Mouse (Mus musculus): ENCODE data around the gene Abcg1. TPM values are rescaled to one million over a fixed set of nuclear protein-coding genes. Genes with fewer than 3 reads are reported as not detected.

Gene Abcg1
- polyA plus RNA-seq, 1 experiment from 2014 or later, result 19.3 TPM

GRCm38 (mm10) chr17:31145998-31146397, 88.5 kb downstream of the Abcg1 start:
- ATAC-seq, result no peak
- Histone ChIP-seq H3K27me3 (replicated peaks; ENCODE audit: control insufficient read depth, insufficient read depth, low read length) (no peaks in the 10 kb centered on the region), H3K4me2 (ENCODE audit: low read length) (no peak overlapping the region), H3K9me3 (ENCODE audit: control insufficient read depth, low read length) (no peaks in the 10 kb centered on the region), H3K27ac (ENCODE audit: low read length) (no peak overlapping the region), H3K4me3 (replicated peaks; ENCODE audit: low read length) (no peak overlapping the region), H3K36me3 (ENCODE audit: control insufficient read depth, insufficient read depth) (no peaks in the 10 kb centered on the region), H3K4me1 (replicated peaks; ENCODE audit: control insufficient read depth, insufficient read depth, low read length) (no peaks in the 10 kb centered on the region), H3K9ac (replicated peaks; ENCODE audit: low read depth, low read length) (no peak overlapping the region)
- 85% methylated on average over 9 of the region's 9 CpGs for WGBS

GRCm38 (mm10) chr17:31152512-31152911, 95.0 kb downstream of the Abcg1 start:
- ATAC-seq, result no peak
- no peak overlapping the region for H3K4me3 ChIP-seq (replicated peaks; ENCODE audit: low read length)
- no peaks in the 10 kb centered on the region for H3K36me3 ChIP-seq (ENCODE audit: control insufficient read depth, insufficient read depth)
- WGBS, result 33% methylated on average over 5 of the region's 5 CpGs
- no peak overlapping the region for H3K27ac ChIP-seq (ENCODE audit: low read length)
- H3K9me3 ChIP-seq (ENCODE audit: control insufficient read depth, low read length), result no peaks in the 10 kb centered on the region
- no peaks in the 10 kb centered on the region for H3K27me3 ChIP-seq (replicated peaks; ENCODE audit: control insufficient read depth, insufficient read depth, low read length)
- no peak overlapping the region for H3K9ac ChIP-seq (replicated peaks; ENCODE audit: low read depth, low read length)
- no peak overlapping the region for H3K4me2 ChIP-seq (ENCODE audit: low read length)
- H3K4me1 ChIP-seq (replicated peaks; ENCODE audit: control insufficient read depth, insufficient read depth, low read length), result no peaks in the 10 kb centered on the region

- H3K27ac ChIP-seq (ENCODE audit: low read length), result no peak overlapping the region
- no peak overlapping the region for H3K4me3 ChIP-seq (replicated peaks; ENCODE audit: low read length)
- H3K36me3 ChIP-seq (ENCODE audit: control insufficient read depth, insufficient read depth), result no peaks in the 10 kb centered on the region
- no peak for ATAC-seq
- no peak overlapping the region for H3K9ac ChIP-seq (replicated peaks; ENCODE audit: low read depth, low read length)
- WGBS, result 87% methylated on average over 9 of the region's 9 CpGs
- H3K4me2 ChIP-seq (ENCODE audit: low read length), result no peak overlapping the region
- no peaks in the 10 kb centered on the region for H3K9me3 ChIP-seq (ENCODE audit: control insufficient read depth, low read length)
- no peaks in the 10 kb centered on the region for H3K4me1 ChIP-seq (replicated peaks; ENCODE audit: control insufficient read depth, insufficient read depth, low read length)
- H3K27me3 ChIP-seq (replicated peaks; ENCODE audit: control insufficient read depth, insufficient read depth, low read length), result no peaks in the 10 kb centered on the region
Observed at GRCm38 (mm10) chr17:31152966-31153499, 95.6 kb downstream of the Abcg1 start.

GRCm38 (mm10) chr17:31153785-31154184, 96.3 kb downstream of the Abcg1 start:
- H3K27me3 ChIP-seq (replicated peaks; ENCODE audit: control insufficient read depth, insufficient read depth, low read length), result no peaks in the 10 kb centered on the region
- WGBS, result 81% methylated on average over 8 of the region's 8 CpGs
- no peak for ATAC-seq
- H3K9ac ChIP-seq (replicated peaks; ENCODE audit: low read depth, low read length), result no peak overlapping the region
- no peak overlapping the region for H3K4me2 ChIP-seq (ENCODE audit: low read length)
- no peak overlapping the region for H3K27ac ChIP-seq (ENCODE audit: low read length)
- H3K4me3 ChIP-seq (replicated peaks; ENCODE audit: low read length), result no peak overlapping the region
- H3K36me3 ChIP-seq (ENCODE audit: control insufficient read depth, insufficient read depth), result no peaks in the 10 kb centered on the region
- no peaks in the 10 kb centered on the region for H3K9me3 ChIP-seq (ENCODE audit: control insufficient read depth, low read length)
- no peaks in the 10 kb centered on the region for H3K4me1 ChIP-seq (replicated peaks; ENCODE audit: control insufficient read depth, insufficient read depth, low read length)

GRCm38 (mm10) chr17:31157921-31158320, 100.4 kb downstream of the Abcg1 start:
- no peaks in the 10 kb centered on the region for H3K9me3 ChIP-seq (ENCODE audit: control insufficient read depth, low read length)
- H3K27ac ChIP-seq (ENCODE audit: low read length), result no peak overlapping the region
- ATAC-seq, result no peak
- H3K4me3 ChIP-seq (replicated peaks; ENCODE audit: low read length), result no peak overlapping the region
- H3K27me3 ChIP-seq (replicated peaks; ENCODE audit: control insufficient read depth, insufficient read depth, low read length), result no peaks in the 10 kb centered on the region
- H3K4me1 ChIP-seq (replicated peaks; ENCODE audit: control insufficient read depth, insufficient read depth, low read length), result no peaks in the 10 kb centered on the region
- H3K9ac ChIP-seq (replicated peaks; ENCODE audit: low read depth, low read length), result no peak overlapping the region
- H3K36me3 ChIP-seq (ENCODE audit: control insufficient read depth, insufficient read depth), result no peaks in the 10 kb centered on the region
- no peak overlapping the region for H3K4me2 ChIP-seq (ENCODE audit: low read length)
- 80% methylated on average over 6 of the region's 6 CpGs for WGBS

GRCm38 (mm10) chr17:31160291-31160690, 102.8 kb downstream of the Abcg1 start:
- ATAC-seq, result no peak
- H3K4me3 ChIP-seq (replicated peaks; ENCODE audit: low read length), result no peak overlapping the region
- H3K4me2 ChIP-seq (ENCODE audit: low read length), result no peak overlapping the region
- H3K9ac ChIP-seq (replicated peaks; ENCODE audit: low read depth, low read length), result no peak overlapping the region
- no peak overlapping the region for H3K27ac ChIP-seq (ENCODE audit: low read length)
- no peaks in the 10 kb centered on the region for H3K27me3 ChIP-seq (replicated peaks; ENCODE audit: control insufficient read depth, insufficient read depth, low read length)
- no peaks in the 10 kb centered on the region for H3K9me3 ChIP-seq (ENCODE audit: control insufficient read depth, low read length)
- 69% methylated on average over 4 of the region's 4 CpGs for WGBS
- H3K36me3 ChIP-seq (ENCODE audit: control insufficient read depth, insufficient read depth), result no peaks in the 10 kb centered on the region
- no peaks in the 10 kb centered on the region for H3K4me1 ChIP-seq (replicated peaks; ENCODE audit: control insufficient read depth, insufficient read depth, low read length)

GRCm38 (mm10) chr17:31162607-31163006, 105.1 kb downstream of the Abcg1 start:
- Histone ChIP-seq H3K9me3 (ENCODE audit: control insufficient read depth, low read length) (no peaks in the 10 kb centered on the region), H3K4me3 (replicated peaks; ENCODE audit: low read length) (no peak overlapping the region), H3K4me2 (ENCODE audit: low read length) (no peak overlapping the region), H3K36me3 (ENCODE audit: control insufficient read depth, insufficient read depth) (no peaks in the 10 kb centered on the region), H3K27ac (ENCODE audit: low read length) (no peak overlapping the region), H3K4me1 (replicated peaks; ENCODE audit: control insufficient read depth, insufficient read depth, low read length) (no peaks in the 10 kb centered on the region), H3K9ac (replicated peaks; ENCODE audit: low read depth, low read length) (no peak overlapping the region), H3K27me3 (replicated peaks; ENCODE audit: control insufficient read depth, insufficient read depth, low read length) (no peaks in the 10 kb centered on the region)
- no peak for ATAC-seq
- 90% methylated on average over 12 of the region's 12 CpGs for WGBS

- no peaks in the 10 kb centered on the region for H3K27me3 ChIP-seq (replicated peaks; ENCODE audit: control insufficient read depth, insufficient read depth, low read length)
- H3K36me3 ChIP-seq (ENCODE audit: control insufficient read depth, insufficient read depth), result no peaks in the 10 kb centered on the region
- H3K9me3 ChIP-seq (ENCODE audit: control insufficient read depth, low read length), result no peaks in the 10 kb centered on the region
- H3K4me2 ChIP-seq (ENCODE audit: low read length), result no peak overlapping the region
- H3K4me1 ChIP-seq (replicated peaks; ENCODE audit: control insufficient read depth, insufficient read depth, low read length), result no peaks in the 10 kb centered on the region
- no peak for ATAC-seq
- H3K4me3 ChIP-seq (replicated peaks; ENCODE audit: low read length), result no peak overlapping the region
- 79% methylated on average over 2 of the region's 2 CpGs for WGBS
- H3K27ac ChIP-seq (ENCODE audit: low read length), result no peak overlapping the region
- H3K9ac ChIP-seq (replicated peaks; ENCODE audit: low read depth, low read length), result no peak overlapping the region
Observed at GRCm38 (mm10) chr17:31163821-31164220, 106.3 kb downstream of the Abcg1 start.

- Histone ChIP-seq H3K27ac (ENCODE audit: low read length) (no peak within 1 kb of the TSS), H3K4me2 (ENCODE audit: low read length) (no peak within 1 kb of the TSS), H3K9ac (replicated peaks; ENCODE audit: low read depth, low read length) (no peak within 1 kb of the TSS), H3K27me3 (replicated peaks; ENCODE audit: control insufficient read depth, insufficient read depth, low read length) (no peaks in the 10 kb centered on the region), H3K4me1 (replicated peaks; ENCODE audit: control insufficient read depth, insufficient read depth, low read length) (no peaks in the 10 kb centered on the region), H3K4me3 (replicated peaks; ENCODE audit: low read length) (no peak within 1 kb of the TSS), H3K36me3 (ENCODE audit: control insufficient read depth, insufficient read depth) (no peaks in the 10 kb centered on the region), H3K9me3 (ENCODE audit: control insufficient read depth, low read length) (no peaks in the 10 kb centered on the region)
- ATAC-seq, result no peak
- WGBS, result 92% methylated on average over 6 of the region's 6 CpGs
Observed at GRCm38 (mm10) chr17:31165127-31165526, 107.7 kb downstream of the Abcg1 start, which contains the start of gene Tff1. Gene Tff1, minus strand, starts transcription at chr17:31165277.

Data from forebrain, embryonic 16.5 days (tissue).